Mouse (Mus musculus): ENCODE data around the gene Cd247.

Cd247 gene

GRCm38 (mm10) chr1:165775518-165776294, 12.8 kb upstream of the Cd247 start:
- no peak for DNase-seq (ENCODE audit: low spot score)

- no peak for DNase-seq (ENCODE audit: low spot score)
Measured at GRCm38 (mm10) chr1:165779954-165780585, 8.4 kb upstream of the Cd247 start.

GRCm38 (mm10) chr1:165780586-165781111, 7.8 kb upstream of the Cd247 start:
- no peak for DNase-seq (ENCODE audit: low spot score)

- no peak for DNase-seq (ENCODE audit: low spot score)
Measured at GRCm38 (mm10) chr1:165781426-165781825, 7.1 kb upstream of the Cd247 start.

- DNase-seq (ENCODE audit: low spot score), result no peak
Measured at GRCm38 (mm10) chr1:165781911-165782310, 6.6 kb upstream of the Cd247 start.

- DNase-seq (ENCODE audit: low spot score), result no peak
Measured at GRCm38 (mm10) chr1:165786296-165786695, 2.2 kb upstream of the Cd247 start.

GRCm38 (mm10) chr1:165789066-165789660, 682 bp downstream of the Cd247 start:
- DNase-seq (ENCODE audit: low spot score), result no peak

GRCm38 (mm10) chr1:165789963-165790362, 1.5 kb downstream of the Cd247 start:
- DNase-seq (ENCODE audit: low spot score), result no peak

GRCm38 (mm10) chr1:165790461-165791210, 2.2 kb downstream of the Cd247 start:
- no peak for DNase-seq (ENCODE audit: low spot score)

- DNase-seq (ENCODE audit: low spot score), result no peak
Measured at GRCm38 (mm10) chr1:165791411-165791810, 2.9 kb downstream of the Cd247 start.

GRCm38 (mm10) chr1:165801709-165802310, 13.3 kb downstream of the Cd247 start:
- DNase-seq (ENCODE audit: low spot score), result no peak

- no peak for DNase-seq (ENCODE audit: low spot score)
Measured at GRCm38 (mm10) chr1:165803107-165803506, 14.6 kb downstream of the Cd247 start.

- no peak for DNase-seq (ENCODE audit: low spot score)
Measured at GRCm38 (mm10) chr1:165804133-165804532, 15.7 kb downstream of the Cd247 start.

GRCm38 (mm10) chr1:165810633-165811032, 22.2 kb downstream of the Cd247 start:
- DNase-seq (ENCODE audit: low spot score), result no peak

GRCm38 (mm10) chr1:165811170-165811569, 22.7 kb downstream of the Cd247 start:
- no peak for DNase-seq (ENCODE audit: low spot score)

GRCm38 (mm10) chr1:165812775-165813174, 24.3 kb downstream of the Cd247 start:
- DNase-seq (ENCODE audit: low spot score), result no peak

- no peak for DNase-seq (ENCODE audit: low spot score)
Measured at GRCm38 (mm10) chr1:165814116-165814515, 25.6 kb downstream of the Cd247 start.

- no peak for DNase-seq (ENCODE audit: low spot score)
Measured at GRCm38 (mm10) chr1:165814521-165815278, 26.2 kb downstream of the Cd247 start.

GRCm38 (mm10) chr1:165816391-165816790, 27.9 kb downstream of the Cd247 start:
- no peak for DNase-seq (ENCODE audit: low spot score)

- no peak for DNase-seq (ENCODE audit: low spot score)
Measured at GRCm38 (mm10) chr1:165817264-165817663, 28.8 kb downstream of the Cd247 start.

All from spleen, adult 12 weeks (tissue).